Mouse (Mus musculus): ENCODE results near the gene Crim1.

DNA sequence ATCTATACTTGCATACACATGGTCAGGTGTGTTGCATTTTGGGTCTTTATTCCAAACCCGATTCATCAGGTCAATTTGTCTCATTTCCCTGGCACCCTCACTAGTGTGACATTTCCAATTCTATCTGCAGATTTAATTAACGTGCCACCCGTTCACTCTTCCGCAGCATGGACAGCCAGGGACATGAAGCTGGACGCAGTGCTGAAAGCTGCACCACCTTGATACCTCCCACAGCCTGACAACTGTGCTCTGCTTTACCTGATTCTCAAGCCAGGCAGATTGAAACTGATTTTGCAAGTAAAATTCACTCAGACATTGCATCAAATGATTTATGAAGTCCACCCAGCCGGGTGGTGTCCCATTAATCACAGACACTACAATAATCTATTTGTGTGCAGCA lies 19.3 kb upstream of the Crim1 start:
- TF ChIP-seq FLI1 (IDR thresholded peaks at IDR 0.05; ENCODE audit: low read length), result no peak
- TF ChIP-seq GATA1 (IDR thresholded peaks at IDR 0.05; ENCODE audit: borderline replicate concordance, low read length), result no peak
